Mouse (Mus musculus) kidney, embryonic 14.5 days (tissue): ENCODE data around the gene Vmn1r118. TPM values are rescaled to one million over a fixed set of nuclear protein-coding genes. Genes with fewer than 3 reads are reported as not detected.
"Not testable (repeated sequence)": the region's sequence is repeated elsewhere in the genome, so short reads cannot be mapped to it uniquely, and the experiment has no call there.

Experiments used
- ATAC-seq: fragments of 200-750 bp; cut with Nextera tagmentation; 2 replicates; pipeline ENCODE4 v1.8.0; 2017; ENCODE audit warnings: moderate number of reproducible peaks, mild to moderate bottlenecking, moderate TSS enrichment, moderate library complexity; ENCODE audit not compliant: low FRiP score, low TSS enrichment
- H3K27ac ChIP-seq: fragments of 300-500 bp; sonication (generic); 2 replicates; pipeline ENCODE4 v1.5.1; 2014; ENCODE audit warnings: low read depth, mild to moderate bottlenecking, low read length, moderate library complexity, mixed read lengths
- H3K27me3 ChIP-seq: fragments of 300-500 bp; sonication (generic); 2 replicates; pipeline ENCODE4 v1.6.1; 2014; ENCODE audit warnings: mild to moderate bottlenecking, low read length; ENCODE audit not compliant: control insufficient read depth, insufficient read depth
- H3K36me3 ChIP-seq: fragments of 300-500 bp; sonication (generic); 2 replicates; pipeline ENCODE4 v1.6.1; 2014; ENCODE audit warnings: low read length, mixed read lengths; ENCODE audit not compliant: control insufficient read depth, insufficient read depth
- H3K4me1 ChIP-seq: fragments of 300-500 bp; sonication (generic); 2 replicates; pipeline ENCODE4 v1.6.1; 2014; ENCODE audit warnings: low read length, mixed read lengths; ENCODE audit not compliant: control insufficient read depth, insufficient read depth
- H3K4me2 ChIP-seq: fragments of 300-500 bp; sonication (generic); replicated peaks from 2 replicates; pipeline ENCODE4 v1.6.1; 2014; ENCODE audit warnings: low read depth, mild to moderate bottlenecking, low read length
- H3K4me3 ChIP-seq: fragments of 300-500 bp; sonication (generic); 2 replicates; pipeline ENCODE4 v1.5.1; 2014; ENCODE audit warnings: mild to moderate bottlenecking, low read length
- H3K9ac ChIP-seq: fragments of 300-500 bp; sonication (generic); 2 replicates; pipeline ENCODE4 v1.6.1; 2014; ENCODE audit warnings: low read depth, mild to moderate bottlenecking, low read length, moderate library complexity
- H3K9me3 ChIP-seq: fragments of 300-500 bp; sonication (generic); 2 replicates; pipeline ENCODE4 v1.6.1; 2016; ENCODE audit warnings: low read length; ENCODE audit not compliant: control insufficient read depth
- WGBS: fragments of 180-500 bp; shearing (Covaris S2); extraction: QIAGEN DNeasy Blood & Tissue Kit; methylation state at CpG from one replicate; pipeline ENCODE4 v1.1.7; 2014; 5-methylcytosine and 5-hydroxymethylcytosine counted together
- polyA plus RNA-seq: library from polyadenylated mRNA; unstranded; fragments of >200 nt; fragmentation: Nextera tagmentation; extraction: Ambion mirVana; gene quantifications from 2 replicates; pipeline ENCODE4 v1.2.1, GENCODE M21; 2014

Gene Vmn1r118
- polyA plus RNA-seq, result not detected in 2 replicates

DNA sequence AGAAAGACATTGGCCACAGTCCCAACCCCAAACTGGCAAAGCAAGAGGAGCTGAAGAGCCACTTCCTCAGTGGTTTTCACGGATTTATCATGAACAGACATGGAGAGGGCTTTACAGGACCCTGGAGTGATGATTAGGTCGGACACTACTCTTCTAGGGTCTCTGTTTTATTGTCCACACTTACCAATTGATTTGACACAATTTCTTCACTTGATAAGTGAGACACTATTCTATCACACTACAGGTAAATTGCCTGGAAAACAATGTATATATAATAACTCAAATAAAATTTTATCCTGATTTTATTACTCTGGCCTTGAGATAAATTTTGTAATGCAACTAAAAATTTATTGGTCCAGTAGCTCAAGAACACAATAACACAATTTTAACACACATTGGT, at the start of gene Vmn1r118:
Vmn1r118 (minus strand) TSS at position 101 of the 400 bp plus-strand sequence.
- no CpG with 5 or more reads among the region's 2 CpGs for WGBS
- not testable (repeated sequence) for H3K27me3 ChIP-seq, H3K4me1 ChIP-seq, H3K4me2 ChIP-seq, H3K27ac ChIP-seq, H3K36me3 ChIP-seq, H3K9me3 ChIP-seq, ATAC-seq, H3K4me3 ChIP-seq, H3K9ac ChIP-seq

DNA sequence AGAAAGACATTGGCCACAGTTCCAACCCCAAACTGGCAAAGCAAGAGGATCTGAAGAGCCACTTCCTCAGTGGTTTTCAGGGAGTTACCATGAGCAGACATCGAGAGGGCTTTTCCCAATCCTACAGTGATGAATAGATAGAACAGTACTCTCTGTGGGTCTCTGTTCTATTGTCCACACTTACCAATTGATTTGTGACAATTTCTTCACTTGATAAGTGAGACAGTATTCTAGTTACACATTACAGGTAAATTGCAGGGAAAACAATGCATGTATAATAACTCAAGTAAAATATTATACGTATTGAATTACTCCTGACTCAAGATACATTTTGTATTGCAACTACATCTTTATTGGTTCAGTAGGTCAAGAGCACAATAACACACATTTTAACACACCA, 28.1 kb downstream of the Vmn1r118 start, which contains the start of gene Vmn1r117:
Vmn1r117 (minus strand) TSS at position 101 of the 400 bp plus-strand sequence.
- H3K27ac ChIP-seq, H3K9me3 ChIP-seq, H3K9ac ChIP-seq, ATAC-seq, H3K4me1 ChIP-seq, H3K4me2 ChIP-seq, H3K4me3 ChIP-seq, H3K27me3 ChIP-seq, H3K36me3 ChIP-seq: not testable (repeated sequence)
- WGBS, result no CpG with 5 or more reads among the region's 2 CpGs

DNA sequence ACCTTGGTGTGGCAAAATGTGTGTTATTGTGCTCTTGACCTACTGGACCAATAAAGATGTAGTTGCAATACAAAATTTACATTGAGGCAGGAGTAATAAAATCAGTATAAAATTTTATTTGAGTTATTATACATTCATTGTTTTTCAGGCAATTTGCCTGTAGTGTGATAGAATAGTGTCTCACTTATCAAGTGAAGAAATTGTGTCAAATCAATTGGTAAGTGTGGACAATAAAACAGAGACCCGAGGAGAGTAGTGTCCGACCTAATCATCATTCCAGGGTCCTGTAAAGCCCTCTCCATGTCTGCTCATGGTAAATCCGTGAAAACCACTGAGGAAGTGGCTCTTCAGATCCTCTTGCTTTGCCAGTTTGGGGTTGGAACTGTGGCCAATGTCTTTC, 40.2 kb downstream of the Vmn1r118 start, which contains the start of gene Vmn1r116:
Vmn1r116 (plus strand) TSS at position 301 of the 400 bp plus-strand sequence.
- H3K4me3 ChIP-seq, H3K9me3 ChIP-seq, H3K4me2 ChIP-seq, ATAC-seq, H3K4me1 ChIP-seq, H3K36me3 ChIP-seq, H3K27ac ChIP-seq, H3K27me3 ChIP-seq, H3K9ac ChIP-seq: not testable (repeated sequence)
- 54% methylated on average over 3 of the region's 3 CpGs for WGBS

Other genes with a start within 250 kb of the Vmn1r118 start
- gene Vmn1r107, start 243.4 kb downstream of the Vmn1r118 start, polyA plus RNA-seq, result not detected in 2 replicates
- gene Vmn1r111, start 209.1 kb downstream of the Vmn1r118 start, polyA plus RNA-seq, result not detected in 2 replicates
- not detected in 2 replicates for gene Gm10668, start 181.7 kb downstream of the Vmn1r118 start, polyA plus RNA-seq
- not detected in 2 replicates for gene Vmn1r112, start 141.2 kb downstream of the Vmn1r118 start, polyA plus RNA-seq
- not detected in 2 replicates for gene Vmn1r113, start 125.1 kb downstream of the Vmn1r118 start, polyA plus RNA-seq
- gene Vmn1r114, start 100.2 kb downstream of the Vmn1r118 start, polyA plus RNA-seq, result not detected in 2 replicates
- not detected in 2 replicates for gene Vmn1r115, start 67.4 kb downstream of the Vmn1r118 start, polyA plus RNA-seq
- gene Vmn1r116, start 40.1 kb downstream of the Vmn1r118 start, polyA plus RNA-seq, result not detected in 2 replicates
- gene Vmn1r117, start 28.2 kb downstream of the Vmn1r118 start, polyA plus RNA-seq, result not detected in 2 replicates
- not detected in 2 replicates for gene Vmn1r119, start 100.1 kb upstream of the Vmn1r118 start, polyA plus RNA-seq
- gene Vmn1r120, start 141.4 kb upstream of the Vmn1r118 start, polyA plus RNA-seq, result not detected in 2 replicates
- gene Vmn1r121, start 186.2 kb upstream of the Vmn1r118 start, polyA plus RNA-seq, result not detected in 2 replicates
- not detected in 2 replicates for gene Vmn1r122, start 221.8 kb upstream of the Vmn1r118 start, polyA plus RNA-seq
- gene Vmn1r123, start 249.8 kb upstream of the Vmn1r118 start, polyA plus RNA-seq, result not detected in 2 replicates